ENCODE assay signal across 7 mouse cellular contexts in genomic region chr7:96575202-96575650, GRCm38 (mm10).
A peak's percentile ranks its signal among the peaks of the same experiment; 100 is the strongest.
DNase-seq lines count a peak whose midpoint lies in the region; ATAC-seq and TF ChIP-seq lines count a peak whose summit lies in the region.

No protein-coding gene starts in this region.

- peak; percentile 86 for ATAC-seq in embryonic facial prominence, embryonic 14.5 days (ENCODE audit: low read depth)
- peak; percentile 79 for ATAC-seq in kidney, embryonic 14.5 days (ENCODE audit: low FRiP score, low TSS enrichment)

- H3K79me2 ChIP-seq in heart, adult 2 months (replicated peaks; ENCODE audit: control insufficient read depth, insufficient read depth, low read length) = no peaks in the 10 kb centered on the region

- TF ChIP-seq EP300 in heart, adult 2 months (IDR thresholded peaks at IDR 0.05; ENCODE audit: insufficient read depth, low read depth, low read length) = no peak

- intact Hi-C loops in heart, adult 2 months (cut with DNase I) = no loop called here

- H3K27me3 ChIP-seq in embryonic facial prominence, embryonic 14.5 days (replicated peaks; ENCODE audit: control insufficient read depth, insufficient read depth, low read length) = no peaks in the 10 kb centered on the region
- no peaks in the 10 kb centered on the region for H3K27me3 ChIP-seq in heart, adult 2 months (ENCODE audit: control insufficient read depth, insufficient read depth, low read length)
- H3K27me3 ChIP-seq in kidney, embryonic 14.5 days (ENCODE audit: control insufficient read depth, insufficient read depth, low read length) = no peaks in the 10 kb centered on the region
- peaks cover 4% of the 10 kb centered on the region; the same call in 1 of the 2 replicates for H3K27me3 ChIP-seq in limb, embryonic 10.5 days (ENCODE audit: low read depth, poor library complexity, severe bottlenecking)

- DNase-seq in brain, embryonic 14.5 days (ENCODE audit: low read depth) = peak; percentile 98
- DNase-seq in embryonic facial prominence, embryonic 14.5 days (ENCODE audit: low spot score) = peak; percentile 91
- peak; percentile 77 for DNase-seq in heart, adult 2 months
- DNase-seq in limb, embryonic 10.5 days (ENCODE audit: low spot score) = peak; percentile 52
- DNase-seq in ovary, postnatal 36 days (ENCODE audit: low spot score) = peak; percentile 78
- DNase-seq in spleen, postnatal 10 days (ENCODE audit: low spot score in 2 of 2) = no peak

- 20% methylated on average over 7 of the region's 7 CpGs for WGBS in embryonic facial prominence, embryonic 14.5 days
- 25% methylated on average over 7 of the region's 7 CpGs for WGBS in heart, adult 2 months
- WGBS in kidney, embryonic 14.5 days = 35% methylated on average over 7 of the region's 7 CpGs
- WGBS in limb, embryonic 10.5 days = 39% methylated on average over 7 of the region's 7 CpGs

- peaks cover 18% of the 10 kb centered on the region for H3K4me1 ChIP-seq in embryonic facial prominence, embryonic 14.5 days (ENCODE audit: control insufficient read depth, insufficient read depth, low read length)
- no peaks in the 10 kb centered on the region for H3K4me1 ChIP-seq in heart, adult 2 months (ENCODE audit: control insufficient read depth, insufficient read depth, low read length)
- peaks cover 13% of the 10 kb centered on the region; the same call in 1 of the 2 replicates for H3K4me1 ChIP-seq in kidney, embryonic 14.5 days (ENCODE audit: control insufficient read depth, insufficient read depth, low read length)
- peaks cover 48% of the 10 kb centered on the region for H3K4me1 ChIP-seq in limb, embryonic 10.5 days

- TF ChIP-seq POLR2A in brain, embryonic 14.5 days (IDR thresholded peaks at IDR 0.05; ENCODE audit: borderline replicate concordance, extremely low read depth, insufficient read depth, insufficient read length, poor library complexity, severe bottlenecking) = no peak
- TF ChIP-seq POLR2A in heart, adult 2 months (IDR thresholded peaks at IDR 0.05; ENCODE audit: insufficient read depth, low read depth, low read length) = no peak

- H3K9me3 ChIP-seq in embryonic facial prominence, embryonic 14.5 days (ENCODE audit: control insufficient read depth, low read length) = no peaks in the 10 kb centered on the region
- no peaks in the 10 kb centered on the region for H3K9me3 ChIP-seq in kidney, embryonic 14.5 days (ENCODE audit: control insufficient read depth, low read length)
- no peaks in the 10 kb centered on the region for H3K9me3 ChIP-seq in limb, embryonic 10.5 days (replicated peaks)

- H3K36me3 ChIP-seq in embryonic facial prominence, embryonic 14.5 days (ENCODE audit: control insufficient read depth, insufficient read depth, low read length) = no peaks in the 10 kb centered on the region
- no peaks in the 10 kb centered on the region for H3K36me3 ChIP-seq in heart, adult 2 months (ENCODE audit: control insufficient read depth, insufficient read depth, low read length)
- no peaks in the 10 kb centered on the region for H3K36me3 ChIP-seq in kidney, embryonic 14.5 days (ENCODE audit: control insufficient read depth, insufficient read depth, low read length)
- H3K36me3 ChIP-seq in limb, embryonic 10.5 days = 0 out of 2 replicates have a peak, but pooled peaks cover 5% of the 10 kb centered on the region

- peak overlapping the region; percentile 31; the same call in 1 of the 2 replicates for H3K27ac ChIP-seq in embryonic facial prominence, embryonic 14.5 days (replicated peaks; ENCODE audit: low read depth, low read length)
- H3K27ac ChIP-seq in heart, adult 2 months = no peak overlapping the region
- H3K27ac ChIP-seq in kidney, embryonic 14.5 days (ENCODE audit: low read depth, low read length) = peak overlapping the region; percentile 62; the same call in 1 of the 2 replicates
- H3K27ac ChIP-seq in limb, embryonic 10.5 days = peak overlapping the region; percentile 65

- TF ChIP-seq CTCF in brain, embryonic 14.5 days (IDR thresholded peaks at IDR 0.05; ENCODE audit: borderline replicate concordance, extremely low read depth, insufficient read depth, insufficient read length) = no peak
- TF ChIP-seq CTCF in heart, adult 2 months (IDR thresholded peaks at IDR 0.05) = no peak

- no peak overlapping the region for H3K4me2 ChIP-seq in embryonic facial prominence, embryonic 14.5 days (ENCODE audit: low read depth, low read length)
- no peak overlapping the region for H3K4me2 ChIP-seq in kidney, embryonic 14.5 days (replicated peaks; ENCODE audit: low read depth, low read length)

- H3K9ac ChIP-seq in embryonic facial prominence, embryonic 14.5 days (ENCODE audit: low read depth, low read length) = no peak overlapping the region
- H3K9ac ChIP-seq in heart, adult 2 months (ENCODE audit: low read depth, low read length) = no peak overlapping the region
- no peak overlapping the region for H3K9ac ChIP-seq in kidney, embryonic 14.5 days (ENCODE audit: low read depth, low read length)

- no peak overlapping the region for H3K4me3 ChIP-seq in embryonic facial prominence, embryonic 14.5 days (ENCODE audit: low read depth, low read length)
- H3K4me3 ChIP-seq in heart, adult 2 months = no peak overlapping the region
- H3K4me3 ChIP-seq in kidney, embryonic 14.5 days (ENCODE audit: low read length) = no peak overlapping the region
- no peak overlapping the region for H3K4me3 ChIP-seq in limb, embryonic 10.5 days

Comparison
In these comparisons a context has a peak if more than half of its experiments do, and no peak if none do; other contexts are left out.
1. DNase-seq: peak in brain, embryonic 14.5 days (single experiment), embryonic facial prominence, embryonic 14.5 days (single experiment), heart, adult 2 months (2 of 2), limb, embryonic 10.5 days (single experiment) and ovary, postnatal 36 days (single experiment); none in spleen, postnatal 10 days (0 of 2).